Mouse (Mus musculus) small intestine, adult 2 months (tissue): Measurements from ENCODE around the gene Tmem8.

Source experiments
- CTCF ChIP-seq: fragments of 200-500 bp; IDR thresholded peaks from 2 replicates; pipeline ENCODE4 v1.5.1; 2012; ENCODE audit warnings: low read depth, mild to moderate bottlenecking, control low read depth, inconsistent platforms, low read length, moderate library complexity, mixed read lengths; ENCODE audit not compliant: insufficient replicate concordance, insufficient read length; ENCODE audit errors: extremely low read depth
- POLR2A ChIP-seq: fragments of 200-500 bp; IDR thresholded peaks from 2 replicates; pipeline ENCODE4 v1.6.1; 2012; ENCODE audit warnings: low read depth, mild to moderate bottlenecking, control low read depth, inconsistent platforms, low read length, moderate library complexity

- TF ChIP-seq CTCF = no peak
- no peak for TF ChIP-seq POLR2A
Measured at GRCm38 (mm10) chr17:26078851-26079250, 34.2 kb upstream of the Tmem8 start.
